Mouse (Mus musculus) erythroid progenitor cell, adult 5-6 weeks (primary cell): Measurements from ENCODE around the gene Intu. TPM values are rescaled to one million over a fixed set of nuclear protein-coding genes. Genes with fewer than 3 reads are reported as not detected.

ENCODE experiments used
- ATAC-seq: replicated peaks from 2 replicates; pipeline ENCODE4 v1.8.0; 2016; ENCODE audit warnings: moderate number of reproducible peaks, mild to moderate bottlenecking, moderate TSS enrichment, inconsistent platforms; ENCODE audit not compliant: poor library complexity, low FRiP score, severe bottlenecking
- total RNA-seq, 2 experiments: library from RNA; stranded (forward) in 1 of 2; stranded (reverse) in 1 of 2; fragments of 150-400 nt in 1 of 2; fragments of 186-747, 209-891 nt in 1 of 2; gene quantifications; 2 replicates each; pipeline versions ENCODE4 v1.2.3 to v1.2.4; 2015 to 2017; ENCODE audit warnings: low replicate concordance in 2 of 2

Gene Intu
- total RNA-seq, 2 experiments from 2014 or later = under 0.01 to 7.4 TPM

DNA sequence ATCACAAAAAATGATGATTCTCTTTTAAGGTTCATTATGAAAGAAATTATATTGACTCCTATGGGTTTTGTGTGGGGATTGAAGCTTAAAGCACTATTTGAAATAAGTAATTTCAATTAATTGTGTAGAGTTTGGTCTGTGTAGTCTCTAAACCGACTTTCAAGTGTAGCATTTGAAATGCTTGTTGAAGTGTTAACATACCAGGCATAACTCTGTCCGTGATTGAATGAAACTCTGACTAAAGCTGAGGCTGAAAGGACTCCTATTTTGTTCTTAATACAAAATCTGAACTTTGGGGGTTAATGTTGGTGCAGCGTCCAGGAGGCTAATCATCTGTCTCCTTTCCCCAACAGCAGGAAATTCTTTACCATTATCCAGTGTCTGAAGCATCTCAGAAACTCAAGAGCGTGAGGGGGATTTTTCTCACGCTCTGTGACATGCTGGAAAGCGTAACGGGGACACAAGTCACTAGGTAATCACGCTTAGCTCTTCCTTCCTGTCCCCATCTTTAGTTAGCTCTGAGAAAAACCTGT, 143.9 kb downstream of the Intu start:
- no peak for ATAC-seq

DNA sequence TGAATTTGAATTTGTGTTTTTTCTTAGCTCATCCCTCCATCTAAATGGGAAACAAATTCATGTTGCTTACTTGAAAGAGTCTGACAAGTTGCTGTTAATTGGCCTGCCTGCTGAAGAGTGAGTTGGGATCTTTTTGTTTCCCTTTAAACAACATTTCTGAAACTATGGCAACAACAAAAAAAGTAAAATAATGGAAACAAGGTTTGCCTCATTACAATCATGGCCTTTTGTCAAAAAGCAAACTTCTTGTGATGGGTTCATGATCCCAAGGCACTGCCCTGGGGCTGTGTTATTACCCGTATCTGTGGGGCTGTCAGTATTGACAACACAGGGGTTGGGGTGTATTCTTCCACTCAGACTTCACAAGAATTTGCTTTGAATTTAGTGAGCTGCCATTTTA, 147.8 kb downstream of the Intu start:
- no peak for ATAC-seq

- no peak for ATAC-seq
These were observed 151.3 kb downstream of the Intu start for GRCm38 (mm10) chr3:40682404-40682803.

GRCm38 (mm10) chr3:40683171-40683570, 152.1 kb downstream of the Intu start:
- no peak for ATAC-seq

DNA sequence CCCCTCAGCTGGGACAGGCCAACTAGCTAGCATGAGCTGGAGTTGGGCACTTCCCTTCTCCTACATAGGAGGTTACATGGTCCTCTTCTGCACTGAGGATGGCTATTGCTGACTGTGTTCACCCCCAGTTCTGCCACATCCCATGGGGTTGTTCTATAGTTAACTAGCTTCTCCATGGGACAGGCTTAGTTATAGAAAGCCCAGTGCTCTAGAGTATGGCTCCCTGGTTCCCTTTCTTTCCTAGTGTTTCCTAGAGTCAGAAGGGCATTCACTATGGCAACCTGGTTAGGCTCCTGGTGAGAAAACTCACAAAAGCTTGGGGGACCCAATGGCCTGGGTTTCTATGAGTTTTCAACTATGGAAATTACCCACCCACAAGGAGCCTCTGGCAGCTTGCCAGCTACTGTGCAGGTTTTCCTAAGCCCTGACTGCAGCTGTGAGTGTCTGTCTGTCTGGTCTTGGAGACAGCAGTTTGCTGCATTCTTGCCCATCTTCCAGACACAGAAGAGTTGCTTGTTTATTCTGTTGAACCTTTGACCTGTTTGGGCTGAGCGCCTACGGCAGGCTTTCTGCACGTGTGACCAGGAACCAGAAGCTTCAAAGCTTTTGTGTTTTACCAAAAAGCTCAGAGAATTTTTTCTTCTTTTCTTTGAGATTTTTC, 154.9 kb downstream of the Intu start:
- no peak for ATAC-seq

DNA sequence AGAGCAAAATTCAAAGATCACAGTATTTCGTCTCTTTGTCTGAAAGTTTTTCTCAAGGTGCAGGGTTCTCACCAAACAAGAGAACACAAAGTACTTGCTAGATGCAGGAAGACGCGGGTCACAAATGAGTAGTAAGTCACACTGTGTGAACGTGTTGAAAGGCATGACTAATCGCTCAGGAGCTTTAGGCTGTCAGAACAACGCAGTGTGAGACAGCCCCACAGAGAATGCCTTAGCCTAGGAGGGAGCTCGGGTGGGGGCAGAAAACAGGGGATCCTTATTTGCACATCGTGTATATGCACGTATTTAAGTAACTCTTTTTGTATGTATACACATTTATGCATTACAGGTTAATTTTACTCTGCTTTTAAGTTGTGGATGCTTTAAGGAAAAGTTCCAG, 155.8 kb downstream of the Intu start:
- no peak for ATAC-seq

DNA sequence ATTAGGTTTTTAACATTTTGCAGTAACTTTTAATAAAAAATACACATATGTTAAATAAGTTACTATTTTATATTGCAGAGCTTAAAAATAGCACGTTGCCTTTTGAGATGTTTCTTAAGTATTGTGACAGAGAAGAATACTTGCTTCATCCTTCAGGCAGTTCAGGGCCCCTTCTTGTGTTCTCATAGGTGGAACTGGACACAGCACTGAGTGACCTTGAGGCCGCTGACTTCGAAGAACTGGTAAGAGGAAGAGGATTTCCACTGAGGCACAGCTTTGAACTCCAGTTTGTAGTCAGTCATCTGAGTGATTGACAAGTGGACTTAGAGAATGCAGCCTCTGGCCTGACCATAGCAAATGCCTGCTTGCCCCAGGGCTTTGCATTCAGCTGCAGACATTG, 156.5 kb downstream of the Intu start:
- no peak for ATAC-seq

DNA sequence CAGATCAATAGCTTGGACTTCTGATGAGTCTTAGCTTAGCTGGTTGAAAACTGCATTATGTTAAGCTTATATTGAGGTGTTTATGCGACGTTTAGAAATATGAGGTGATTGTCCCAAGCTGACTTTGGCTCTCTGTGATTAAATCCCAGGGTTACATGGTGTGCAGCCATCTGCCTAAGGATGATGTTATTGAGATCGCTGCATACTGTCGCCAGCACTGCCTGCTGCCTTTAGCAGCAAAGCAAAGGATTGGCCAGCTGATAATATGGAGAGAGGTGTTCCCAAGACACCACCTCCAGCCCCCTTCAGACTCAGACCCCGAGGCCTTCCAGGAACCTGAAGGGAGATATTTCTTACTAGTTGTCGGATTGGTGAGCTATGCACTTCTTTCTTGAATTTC, 160.5 kb downstream of the Intu start:
- ATAC-seq = no peak

DNA sequence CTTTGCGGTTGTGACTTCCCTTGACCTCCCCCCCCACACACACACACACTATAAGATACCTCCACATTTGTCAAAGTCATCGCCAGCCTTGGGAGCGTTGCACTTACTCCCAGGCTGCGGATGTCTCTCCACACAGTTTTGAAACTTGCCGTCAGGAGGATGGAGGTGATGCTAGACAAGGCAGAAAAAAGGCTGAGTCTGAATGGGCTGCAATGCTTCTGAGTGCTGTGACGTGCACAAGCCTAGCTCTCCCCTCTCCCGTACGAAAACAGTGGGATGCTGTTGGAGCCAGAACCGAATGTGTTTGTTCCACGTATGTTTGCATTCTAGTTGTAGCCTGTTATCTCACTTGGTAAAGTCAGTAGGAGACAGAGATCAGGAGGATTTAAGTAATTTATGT, 162.3 kb downstream of the Intu start:
- ATAC-seq = no peak

- no peak for ATAC-seq
These were observed 162.9 kb downstream of the Intu start for GRCm38 (mm10) chr3:40693960-40694359.

DNA sequence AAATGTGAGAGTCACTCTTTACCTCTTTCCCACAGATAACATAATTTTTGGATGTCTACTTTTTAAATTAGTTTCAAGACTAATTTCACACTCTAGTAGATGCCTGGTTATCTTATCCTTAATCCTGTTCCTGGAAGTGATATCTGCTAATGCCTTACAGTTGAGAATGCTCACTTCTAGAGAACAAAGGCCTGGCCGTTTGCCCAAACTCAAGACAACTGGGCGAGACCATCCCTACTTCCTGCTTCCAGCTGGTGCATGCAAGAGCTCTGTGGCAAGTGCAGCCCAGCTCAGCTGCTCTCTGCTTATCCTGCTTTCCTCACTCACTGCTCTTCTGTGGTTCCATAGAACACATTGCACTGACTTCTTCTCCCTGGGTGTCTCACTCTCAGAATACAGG, 163.4 kb downstream of the Intu start:
- no peak for ATAC-seq

- ATAC-seq = no peak
These were observed 164.1 kb downstream of the Intu start for GRCm38 (mm10) chr3:40695162-40695561.

- ATAC-seq = no peak
These were observed 167.7 kb downstream of the Intu start for GRCm38 (mm10) chr3:40698834-40699233.

DNA sequence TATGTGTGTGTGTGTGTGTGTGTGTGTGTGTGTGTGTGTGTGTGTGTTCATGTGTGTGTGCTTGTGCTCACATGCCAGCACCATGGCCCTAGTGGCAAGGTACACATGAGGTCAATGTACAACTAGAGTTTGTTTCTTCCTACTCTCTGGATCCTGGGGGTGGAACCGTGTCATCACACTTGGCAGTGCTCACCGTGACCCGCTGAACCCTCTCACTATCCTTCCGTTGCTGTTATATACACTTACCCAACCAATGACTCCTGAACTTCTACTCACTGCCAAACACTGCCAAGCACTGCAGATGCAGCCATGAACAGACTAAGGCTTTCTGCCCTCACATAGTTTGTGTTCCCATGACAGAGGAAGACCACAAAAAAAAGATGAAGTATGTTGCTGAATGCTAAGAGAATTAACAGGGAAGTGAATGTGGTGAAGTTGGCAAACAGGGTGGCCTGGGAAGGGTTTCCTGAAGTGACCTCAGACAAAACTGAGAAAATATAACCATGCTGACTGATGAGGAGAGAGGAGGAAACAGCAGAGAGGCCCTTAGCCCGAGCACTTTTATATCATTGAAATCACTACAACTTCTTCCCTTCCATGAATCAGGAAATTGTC, 173.8 kb downstream of the Intu start:
- ATAC-seq = no peak

GRCm38 (mm10) chr3:40708655-40709054, 177.6 kb downstream of the Intu start, which contains the start of gene Slc25a31:
TSS of gene Slc25a31 (plus strand) at chr3:40708855.
- no peak for ATAC-seq

GRCm38 (mm10) chr3:40716056-40716455, 185.0 kb downstream of the Intu start:
- ATAC-seq = no peak

GRCm38 (mm10) chr3:40719022-40719421, 187.9 kb downstream of the Intu start:
- ATAC-seq = no peak

GRCm38 (mm10) chr3:40738381-40738912, 207.4 kb downstream of the Intu start:
- no peak for ATAC-seq

- ATAC-seq = no peak
These were observed 213.1 kb downstream of the Intu start, which contains the start of gene Hspa4l for GRCm38 (mm10) chr3:40744024-40744835. TSS of gene Hspa4l (plus strand) at chr3:40744495.
